In the genomic region with DNA sequence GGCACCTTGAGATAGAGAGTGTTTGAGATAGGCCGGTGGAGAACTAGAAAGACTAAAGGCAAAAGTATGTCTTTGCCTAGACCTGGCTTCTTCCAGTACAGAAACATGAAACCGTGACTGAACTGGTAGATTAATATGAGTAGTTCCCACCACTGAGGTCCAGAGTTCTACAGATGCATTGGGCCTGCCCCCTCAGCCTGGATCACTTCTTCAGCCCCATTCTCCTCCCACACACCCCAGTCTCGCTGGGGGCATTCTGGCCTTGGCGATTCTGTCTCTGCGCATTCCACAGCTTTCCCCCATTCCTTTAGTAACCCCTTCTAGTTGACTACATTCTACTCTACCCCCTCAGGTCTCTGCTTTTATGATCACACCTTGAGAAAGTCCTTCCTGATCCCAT, we compare ENCODE assay signal across 18 mouse cellular contexts. TPM values are rescaled to one million over a fixed set of nuclear protein-coding genes. Genes with fewer than 3 reads are reported as not detected.
A peak's percentile ranks its signal among the peaks of the same experiment; 100 is the strongest.
DNase-seq lines count a peak whose midpoint lies in the region; ATAC-seq lines count a peak whose summit lies in the region.
"Had no signal": no experiment of that assay in that cellular context is flagged by ENCODE, and none has a peak within 500 bp of the region (broad histone marks: within the 10 kb centered on the region; RNA-seq: fewer than 3 reads in every experiment).

No protein-coding gene starts in this region.

- H3K9ac ChIP-seq in forebrain, embryonic 13.5 days, result peak overlapping the region; percentile 99; the same call in 1 of the 2 replicates
- H3K9ac ChIP-seq in forebrain, embryonic 11.5 days (ENCODE audit: low read length), result no peak overlapping the region; the same call in 1 of the 2 replicates
- H3K9ac ChIP-seq in midbrain, embryonic 11.5 days (ENCODE audit: low read length), result no peak overlapping the region
- no peak overlapping the region for H3K9ac ChIP-seq in midbrain, embryonic 15.5 days
- peak overlapping the region; percentile 98; the same call in 1 of the 2 replicates for H3K9ac ChIP-seq in forebrain, embryonic 14.5 days (ENCODE audit: low read length)
- H3K9ac ChIP-seq: embryonic facial prominence, embryonic 15.5 days; hindbrain, embryonic 15.5 days had no signal

- WGBS in forebrain, embryonic 13.5 days, result 43% methylated on average over 5 of the region's 5 CpGs
- WGBS in forebrain, embryonic 11.5 days, result 32% methylated on average over 5 of the region's 5 CpGs
- 11% methylated on average over 5 of the region's 5 CpGs for WGBS in midbrain, embryonic 11.5 days
- 26% methylated on average over 5 of the region's 5 CpGs for WGBS in midbrain, embryonic 15.5 days
- 49% methylated on average over 5 of the region's 5 CpGs for WGBS in forebrain, embryonic 14.5 days

- DNase-seq in forebrain, embryonic 11.5 days (ENCODE audit: low spot score), result no peak
- peak; percentile 89 for DNase-seq in midbrain, embryonic 11.5 days (ENCODE audit: low spot score, missing footprints)
- no peak for DNase-seq in forebrain, embryonic 14.5 days (ENCODE audit: low spot score)
- no peak for DNase-seq in urinary bladder, postnatal 4 days (ENCODE audit: low spot score in 2 of 2)
- no peak for DNase-seq in urinary bladder, postnatal 25 days (ENCODE audit: low spot score)
- DNase-seq: adrenal gland, adult 2 months; adrenal gland, postnatal 25 days; cerebellum, adult 18-20 months; cerebellum, adult 9-11 months; gastrocnemius, postnatal 36 days; heart, adult 11 months; heart, postnatal 36 days had no signal

- peak overlapping the region; percentile 93 for H3K4me2 ChIP-seq in forebrain, embryonic 13.5 days
- no peak overlapping the region for H3K4me2 ChIP-seq in forebrain, embryonic 11.5 days (ENCODE audit: low read depth, low read length, severe bottlenecking)
- no peak overlapping the region for H3K4me2 ChIP-seq in midbrain, embryonic 11.5 days
- no peak overlapping the region for H3K4me2 ChIP-seq in midbrain, embryonic 15.5 days
- H3K4me2 ChIP-seq in forebrain, embryonic 14.5 days (ENCODE audit: low read length), result peak overlapping the region; percentile 91
- H3K4me2 ChIP-seq: embryonic facial prominence, embryonic 15.5 days had no signal

- peaks cover 59% of the 10 kb centered on the region for H3K27me3 ChIP-seq in forebrain, embryonic 13.5 days
- H3K27me3 ChIP-seq in forebrain, embryonic 11.5 days (ENCODE audit: control insufficient read depth, insufficient read depth, low read length), result peaks cover 38% of the 10 kb centered on the region
- H3K27me3 ChIP-seq in midbrain, embryonic 11.5 days (ENCODE audit: control insufficient read depth, insufficient read depth, low read length), result peaks cover 95% of the 10 kb centered on the region
- H3K27me3 ChIP-seq in midbrain, embryonic 15.5 days (replicated peaks), result peaks cover 55% of the 10 kb centered on the region
- peaks cover 25% of the 10 kb centered on the region for H3K27me3 ChIP-seq in forebrain, embryonic 14.5 days (replicated peaks; ENCODE audit: control insufficient read depth, insufficient read depth, low read length)

- H3K36me3 ChIP-seq in forebrain, embryonic 13.5 days (ENCODE audit: poor library complexity, severe bottlenecking), result no peaks in the 10 kb centered on the region
- no peaks in the 10 kb centered on the region for H3K36me3 ChIP-seq in forebrain, embryonic 11.5 days (ENCODE audit: control insufficient read depth, insufficient read depth, low read length)
- no peaks in the 10 kb centered on the region for H3K36me3 ChIP-seq in midbrain, embryonic 11.5 days (ENCODE audit: control insufficient read depth, insufficient read depth, low read length)
- no peaks in the 10 kb centered on the region for H3K36me3 ChIP-seq in midbrain, embryonic 15.5 days (replicated peaks)
- no peaks in the 10 kb centered on the region for H3K36me3 ChIP-seq in forebrain, embryonic 14.5 days (ENCODE audit: control insufficient read depth, insufficient read depth, low read length)
- H3K36me3 ChIP-seq: embryonic facial prominence, embryonic 15.5 days; heart, embryonic 13.5 days; hindbrain, embryonic 15.5 days had no signal

- peaks cover 39% of the 10 kb centered on the region for H3K4me1 ChIP-seq in forebrain, embryonic 13.5 days
- peaks cover 5% of the 10 kb centered on the region for H3K4me1 ChIP-seq in forebrain, embryonic 11.5 days (replicated peaks; ENCODE audit: control insufficient read depth, insufficient read depth, low read length)
- peaks cover 9% of the 10 kb centered on the region; the same call in 1 of the 2 replicates for H3K4me1 ChIP-seq in midbrain, embryonic 11.5 days (ENCODE audit: control insufficient read depth, insufficient read depth, low read length)
- H3K4me1 ChIP-seq in midbrain, embryonic 15.5 days, result peaks cover 16% of the 10 kb centered on the region
- peaks cover 6% of the 10 kb centered on the region; the same call in 1 of the 2 replicates for H3K4me1 ChIP-seq in forebrain, embryonic 14.5 days (ENCODE audit: control insufficient read depth, insufficient read depth, low read length)

- no peak for ATAC-seq in forebrain, embryonic 13.5 days
- ATAC-seq in forebrain, embryonic 11.5 days (replicated peaks; ENCODE audit: low FRiP score), result no peak
- no peak for ATAC-seq in midbrain, embryonic 11.5 days (ENCODE audit: low FRiP score)
- no peak for ATAC-seq in midbrain, embryonic 15.5 days (replicated peaks)
- no peak for ATAC-seq in forebrain, embryonic 14.5 days

- peak overlapping the region; percentile 98 for H3K27ac ChIP-seq in forebrain, embryonic 13.5 days
- no peak overlapping the region for H3K27ac ChIP-seq in forebrain, embryonic 11.5 days (ENCODE audit: low read depth, low read length)
- no peak overlapping the region for H3K27ac ChIP-seq in midbrain, embryonic 11.5 days (ENCODE audit: low read depth, low read length)
- H3K27ac ChIP-seq in midbrain, embryonic 15.5 days, result no peak overlapping the region
- H3K27ac ChIP-seq in forebrain, embryonic 14.5 days (ENCODE audit: low read depth, low read length), result peak overlapping the region; percentile 97; the same call in 1 of the 2 replicates
- H3K27ac ChIP-seq: embryonic facial prominence, embryonic 15.5 days; heart, embryonic 13.5 days; hindbrain, embryonic 15.5 days had no signal

- H3K4me3 ChIP-seq in forebrain, embryonic 13.5 days, result 0 out of 2 replicates have a peak overlapping the region, but pooled peaks have one; percentile 91
- no peak overlapping the region for H3K4me3 ChIP-seq in forebrain, embryonic 11.5 days (ENCODE audit: low read depth, low read length)
- no peak overlapping the region for H3K4me3 ChIP-seq in midbrain, embryonic 11.5 days (ENCODE audit: low read depth, low read length)
- no peak overlapping the region for H3K4me3 ChIP-seq in midbrain, embryonic 15.5 days
- no peak overlapping the region for H3K4me3 ChIP-seq in forebrain, embryonic 14.5 days (ENCODE audit: low read depth, low read length)
- H3K4me3 ChIP-seq: embryonic facial prominence, embryonic 15.5 days; hindbrain, embryonic 15.5 days had no signal

- no peaks in the 10 kb centered on the region for H3K9me3 ChIP-seq in forebrain, embryonic 13.5 days (replicated peaks)
- H3K9me3 ChIP-seq in forebrain, embryonic 11.5 days (ENCODE audit: control insufficient read depth, low read length), result no peaks in the 10 kb centered on the region
- H3K9me3 ChIP-seq in midbrain, embryonic 11.5 days (ENCODE audit: control insufficient read depth, low read length), result no peaks in the 10 kb centered on the region
- H3K9me3 ChIP-seq in midbrain, embryonic 15.5 days, result no peaks in the 10 kb centered on the region
- no peaks in the 10 kb centered on the region for H3K9me3 ChIP-seq in forebrain, embryonic 14.5 days (replicated peaks; ENCODE audit: control insufficient read depth, low read length)
- H3K9me3 ChIP-seq: embryonic facial prominence, embryonic 15.5 days; heart, embryonic 13.5 days; hindbrain, embryonic 15.5 days had no signal

RNA-seq across cellular contexts. Expression of a gene that starts 1.4 kb away (rescaled TPM):
- polyA plus RNA-seq in forebrain, embryonic 13.5 days (2015; fragmentation: Nextera tagmentation; extraction: Ambion mirVana), result 153 and 167 TPM in 2 replicates
- polyA plus RNA-seq in forebrain, embryonic 11.5 days (2014; fragmentation: Nextera tagmentation; extraction: Ambion mirVana), result 175 and 195 TPM in 2 replicates
- 55.5 and 61.5 TPM in 2 replicates for polyA plus RNA-seq in midbrain, embryonic 11.5 days (2014; fragmentation: Nextera tagmentation; extraction: Ambion mirVana)
- 47.3 and 58.4 TPM in 2 replicates for polyA plus RNA-seq in midbrain, embryonic 15.5 days (2015; fragmentation: Nextera tagmentation; extraction: Ambion mirVana)
- polyA plus RNA-seq in forebrain, embryonic 14.5 days (2014; fragmentation: Nextera tagmentation; extraction: Ambion mirVana), result 85.1 and 102 TPM in 2 replicates
- polyA plus RNA-seq: adrenal gland, adult 2 months; heart, postnatal 0 days had no signal

RNA-seq across cellular contexts. Expression of a gene that starts 50.5 kb away (rescaled TPM):
- 17.7 and 19.9 TPM in 2 replicates for polyA plus RNA-seq in forebrain, embryonic 13.5 days (2015; fragmentation: Nextera tagmentation; extraction: Ambion mirVana)
- polyA plus RNA-seq in forebrain, embryonic 11.5 days (2014; fragmentation: Nextera tagmentation; extraction: Ambion mirVana), result 14.9 and 17.7 TPM in 2 replicates
- 8.6 and 8.8 TPM in 2 replicates for polyA plus RNA-seq in midbrain, embryonic 11.5 days (2014; fragmentation: Nextera tagmentation; extraction: Ambion mirVana)
- polyA plus RNA-seq in midbrain, embryonic 15.5 days (2015; fragmentation: Nextera tagmentation; extraction: Ambion mirVana), result 25.5 and 26.1 TPM in 2 replicates
- polyA plus RNA-seq in forebrain, embryonic 14.5 days (2014; fragmentation: Nextera tagmentation; extraction: Ambion mirVana), result 12.9 and 13.9 TPM in 2 replicates

Comparison
In these comparisons a context has a peak if more than half of its experiments do, and no peak if none do; other contexts are left out.
1. H3K27ac ChIP-seq: peak in forebrain, embryonic 13.5 days (single experiment) and forebrain, embryonic 14.5 days (single experiment); none in forebrain, embryonic 11.5 days (single experiment), midbrain, embryonic 11.5 days (single experiment) and midbrain, embryonic 15.5 days (single experiment).
2. H3K4me2 ChIP-seq: peak in forebrain, embryonic 13.5 days (single experiment) and forebrain, embryonic 14.5 days (single experiment); none in forebrain, embryonic 11.5 days (single experiment), midbrain, embryonic 11.5 days (single experiment) and midbrain, embryonic 15.5 days (single experiment).
3. H3K9ac ChIP-seq: peak in forebrain, embryonic 13.5 days (single experiment) and forebrain, embryonic 14.5 days (single experiment); none in forebrain, embryonic 11.5 days (single experiment), midbrain, embryonic 11.5 days (single experiment) and midbrain, embryonic 15.5 days (single experiment).